Mouse (Mus musculus) G1E (cell line): ENCODE data around the gene D430042O09Rik.

Experiments used
- CTCF ChIP-seq: IDR thresholded peaks from 2 replicates; pipeline ENCODE4 v1.5.1; 2012; ENCODE audit warnings: low read depth, low read length, inconsistent platforms, mixed read lengths
- GATA1 ChIP-seq: IDR thresholded peaks from 2 replicates; pipeline ENCODE4 v1.6.1; 2012; ENCODE audit warnings: borderline replicate concordance, low read length, inconsistent platforms, mixed read lengths
- GATA2 ChIP-seq: IDR thresholded peaks from 2 replicates; pipeline ENCODE4 v1.6.1; 2012; ENCODE audit warnings: low read depth, low read length, inconsistent platforms, borderline replicate concordance

DNA sequence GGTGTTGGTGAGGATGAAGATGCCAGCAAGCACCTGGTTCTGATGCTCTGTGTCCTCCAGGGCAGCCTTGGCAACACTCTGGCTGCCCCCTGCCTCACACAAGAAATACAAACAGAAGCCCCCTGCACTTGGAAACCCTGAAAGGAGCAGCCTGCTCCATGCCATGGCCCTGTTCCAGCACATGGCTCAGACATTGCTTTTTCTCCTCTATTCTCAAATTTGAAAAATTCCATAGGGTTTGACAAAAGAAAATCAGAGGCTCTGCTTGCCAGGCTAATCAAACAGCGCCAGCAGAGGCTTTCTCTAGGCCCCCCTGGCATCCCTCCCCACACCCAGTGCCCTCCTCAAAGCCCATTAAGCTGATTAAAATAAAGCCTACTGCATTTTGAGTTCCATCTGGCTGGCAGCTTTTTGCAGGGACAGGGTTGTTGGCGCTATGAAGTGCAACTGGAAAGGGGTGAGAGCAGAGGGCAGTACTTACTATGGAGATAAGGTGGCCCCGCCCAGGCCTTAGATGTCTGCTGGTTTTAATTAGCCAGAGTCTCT is 121.5 kb downstream of the D430042O09Rik start:
- no peak for TF ChIP-seq GATA2
- no peak for TF ChIP-seq CTCF
- TF ChIP-seq GATA1 = no peak
